8 mouse cellular contexts compared by ENCODE assay signal in genomic region chr5:150260054-150260386, GRCm38 (mm10).
DNase-seq lines count a peak whose midpoint lies in the region; ATAC-seq and TF ChIP-seq lines count a peak whose summit lies in the region.

No protein-coding gene starts in this region.

- 0 out of 2 replicates have a peak overlapping the region, but pooled peaks have one; percentile 1 for H3K27ac ChIP-seq in kidney, adult 2 months (ENCODE audit: insufficient read depth, low read depth, low read length)
- H3K27ac ChIP-seq in embryonic facial prominence, embryonic 14.5 days (replicated peaks; ENCODE audit: low read depth, low read length) = peak overlapping the region; percentile 65; the same call in 1 of the 2 replicates
- H3K27ac ChIP-seq in intestine, embryonic 14.5 days (ENCODE audit: low read depth) = peak overlapping the region; percentile 75
- H3K27ac ChIP-seq in midbrain, embryonic 16.5 days (ENCODE audit: low read length) = peak overlapping the region; percentile 97

- WGBS in kidney, adult 2 months = 48% methylated on average over 9 of the region's 9 CpGs
- 26% methylated on average over 9 of the region's 9 CpGs for WGBS in embryonic facial prominence, embryonic 14.5 days
- 29% methylated on average over 9 of the region's 9 CpGs for WGBS in intestine, embryonic 14.5 days
- 13% methylated on average over 9 of the region's 9 CpGs for WGBS in midbrain, embryonic 16.5 days

- peaks cover 3% of the 10 kb centered on the region for H3K4me1 ChIP-seq in kidney, adult 2 months (ENCODE audit: control insufficient read depth, insufficient read depth, low read length)
- H3K4me1 ChIP-seq in embryonic facial prominence, embryonic 14.5 days (ENCODE audit: control insufficient read depth, insufficient read depth, low read length) = peaks cover 9% of the 10 kb centered on the region; the same call in 1 of the 2 replicates
- peaks cover 30% of the 10 kb centered on the region for H3K4me1 ChIP-seq in intestine, embryonic 14.5 days (replicated peaks; ENCODE audit: control insufficient read depth, insufficient read depth, low read length)
- peaks cover 37% of the 10 kb centered on the region for H3K4me1 ChIP-seq in midbrain, embryonic 16.5 days (ENCODE audit: control insufficient read depth, insufficient read depth, low read length)

- peak overlapping the region; percentile 80 for H3K4me2 ChIP-seq in embryonic facial prominence, embryonic 14.5 days (ENCODE audit: low read depth, low read length)
- H3K4me2 ChIP-seq in intestine, embryonic 14.5 days (ENCODE audit: low read length) = peak overlapping the region; percentile 80
- peak overlapping the region; percentile 76 for H3K4me2 ChIP-seq in midbrain, embryonic 16.5 days (ENCODE audit: low read length)

- H3K9ac ChIP-seq in embryonic facial prominence, embryonic 14.5 days (ENCODE audit: low read depth, low read length) = peak overlapping the region; percentile 64
- H3K9ac ChIP-seq in intestine, embryonic 14.5 days (ENCODE audit: low read length) = peak overlapping the region; percentile 45
- peak overlapping the region; percentile 87 for H3K9ac ChIP-seq in midbrain, embryonic 16.5 days (ENCODE audit: low read depth, low read length)

- peak overlapping the region; percentile 55 for H3K4me3 ChIP-seq in kidney, adult 2 months (ENCODE audit: insufficient read depth, low read depth, low read length)
- H3K4me3 ChIP-seq in embryonic facial prominence, embryonic 14.5 days (ENCODE audit: low read depth, low read length) = peak overlapping the region; percentile 43
- peak overlapping the region; percentile 50 for H3K4me3 ChIP-seq in intestine, embryonic 14.5 days (ENCODE audit: low read depth, low read length)
- H3K4me3 ChIP-seq in midbrain, embryonic 16.5 days (ENCODE audit: low read depth, low read length) = peak overlapping the region; percentile 56

- no peak for ATAC-seq in embryonic facial prominence, embryonic 14.5 days (ENCODE audit: low read depth)
- no peak for ATAC-seq in intestine, embryonic 14.5 days (replicated peaks; ENCODE audit: low FRiP score, low TSS enrichment, low read depth)
- ATAC-seq in midbrain, embryonic 16.5 days = peak; percentile 75

- DNase-seq in kidney, adult 2 months = no peak
- no peak for DNase-seq in kidney, postnatal 25 days
- DNase-seq in embryonic facial prominence, embryonic 14.5 days (ENCODE audit: low spot score) = no peak
- no peak for DNase-seq in intestine, embryonic 14.5 days (ENCODE audit: low spot score)
- no peak for DNase-seq in B cell, adult 2 months
- no peak for DNase-seq in spleen, postnatal 36 days (ENCODE audit: low spot score in 2 of 2)
- no peak for DNase-seq in cerebellum, adult 11-12 months

- TF ChIP-seq POLR2A in kidney, adult 2 months (IDR thresholded peaks at IDR 0.05; ENCODE audit: low read depth, low read length) = no peak

- no peaks in the 10 kb centered on the region for H3K36me3 ChIP-seq in kidney, adult 2 months (ENCODE audit: control insufficient read depth, insufficient read depth, low read length)
- H3K36me3 ChIP-seq in embryonic facial prominence, embryonic 14.5 days (ENCODE audit: control insufficient read depth, insufficient read depth, low read length) = no peaks in the 10 kb centered on the region
- H3K36me3 ChIP-seq in intestine, embryonic 14.5 days (ENCODE audit: control insufficient read depth, insufficient read depth, low read length) = no peaks in the 10 kb centered on the region
- no peaks in the 10 kb centered on the region for H3K36me3 ChIP-seq in midbrain, embryonic 16.5 days (ENCODE audit: control insufficient read depth, insufficient read depth, low read length)

- H3K9me3 ChIP-seq in embryonic facial prominence, embryonic 14.5 days (ENCODE audit: control insufficient read depth, low read length) = no peaks in the 10 kb centered on the region
- H3K9me3 ChIP-seq in intestine, embryonic 14.5 days (ENCODE audit: control insufficient read depth, low read length) = no peaks in the 10 kb centered on the region
- no peaks in the 10 kb centered on the region for H3K9me3 ChIP-seq in midbrain, embryonic 16.5 days (replicated peaks; ENCODE audit: control insufficient read depth, low read length, poor library complexity, severe bottlenecking)

- H3K27me3 ChIP-seq in kidney, adult 2 months (replicated peaks; ENCODE audit: control insufficient read depth, insufficient read depth, low read length) = no peaks in the 10 kb centered on the region
- no peaks in the 10 kb centered on the region for H3K27me3 ChIP-seq in embryonic facial prominence, embryonic 14.5 days (replicated peaks; ENCODE audit: control insufficient read depth, insufficient read depth, low read length)
- no peaks in the 10 kb centered on the region for H3K27me3 ChIP-seq in intestine, embryonic 14.5 days (replicated peaks; ENCODE audit: control insufficient read depth, insufficient read depth, low read length)
- H3K27me3 ChIP-seq in midbrain, embryonic 16.5 days (ENCODE audit: control insufficient read depth, insufficient read depth, low read depth, low read length) = no peaks in the 10 kb centered on the region

- TF ChIP-seq CTCF in kidney, adult 2 months (conservative IDR thresholded peaks at IDR 0.05; ENCODE audit: insufficient read depth, insufficient read length, low read depth, low read length) = no peak

Comparison
In these comparisons a context has a peak if more than half of its experiments do, and no peak if none do; other contexts are left out.
1. H3K27ac ChIP-seq: peak in every context shown above with its lines; median percentile 97 in midbrain, embryonic 16.5 days; 75 in intestine, embryonic 14.5 days; 65 in embryonic facial prominence, embryonic 14.5 days; 1 in kidney, adult 2 months.